Mouse (Mus musculus) layer of hippocampus, postnatal 14 days (tissue): ENCODE measurements around the gene Arhgap23. TPM values are rescaled to one million over a fixed set of nuclear protein-coding genes. Genes with fewer than 3 reads are reported as not detected.

ENCODE experiments used
- DNase-seq, 2 experiments: peaks; one replicate each; pipeline ENCODE4 v3.0.0; 2021 to 2022; ENCODE audit warnings: low spot score in 2 of 2, mixed read lengths in 1 of 2
- total RNA-seq, 2 experiments: library from RNA; stranded (reverse); gene quantifications; 2 replicates each; pipeline ENCODE4 v1.2.3; 2021

Arhgap23 gene
- total RNA-seq, 2 experiments from 2014 or later = 66.7 to 70.0 TPM

DNA sequence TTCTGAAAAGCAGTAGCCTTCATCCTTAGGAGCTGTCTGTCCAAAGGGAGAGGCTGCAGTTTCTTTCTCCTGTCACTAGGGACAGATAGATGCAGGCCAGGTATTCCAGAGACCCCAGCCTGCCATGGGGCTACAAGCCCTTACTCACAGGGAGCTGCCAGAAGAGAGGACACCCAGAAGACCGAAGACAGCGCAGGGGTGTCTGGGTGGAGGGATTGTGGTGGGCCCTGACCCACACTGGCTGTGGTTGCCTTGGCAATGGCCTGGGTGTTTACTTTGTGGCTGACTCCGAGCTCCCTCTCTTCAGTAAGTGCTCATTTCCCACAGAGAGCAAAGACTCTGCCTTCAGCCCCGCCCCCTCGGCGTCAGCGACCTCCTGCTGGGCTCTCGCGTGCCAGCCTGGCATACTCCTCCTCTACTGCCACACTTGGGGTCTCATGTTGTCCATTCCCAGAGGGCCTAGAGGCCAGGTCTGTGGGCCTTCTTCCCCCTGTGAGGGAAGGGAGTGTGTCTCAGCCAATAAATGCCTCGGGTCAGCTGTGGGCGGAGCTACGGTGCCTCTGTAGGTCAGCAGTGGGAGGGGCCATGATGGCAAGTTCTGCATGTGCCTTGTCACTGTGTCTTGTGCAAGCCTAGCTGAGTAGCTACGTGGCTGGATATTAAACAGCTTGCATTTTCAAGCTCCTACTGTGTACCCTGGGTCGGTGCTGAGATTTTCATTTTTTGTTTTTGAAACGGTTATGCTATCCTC lies 19.5 kb downstream of the Arhgap23 start:
- DNase-seq = peak in 1 of 2 experiments; percentile 48

- no peak for DNase-seq
These were observed 20.6 kb downstream of the Arhgap23 start for GRCm38 (mm10) chr11:97435808-97436491.

DNA sequence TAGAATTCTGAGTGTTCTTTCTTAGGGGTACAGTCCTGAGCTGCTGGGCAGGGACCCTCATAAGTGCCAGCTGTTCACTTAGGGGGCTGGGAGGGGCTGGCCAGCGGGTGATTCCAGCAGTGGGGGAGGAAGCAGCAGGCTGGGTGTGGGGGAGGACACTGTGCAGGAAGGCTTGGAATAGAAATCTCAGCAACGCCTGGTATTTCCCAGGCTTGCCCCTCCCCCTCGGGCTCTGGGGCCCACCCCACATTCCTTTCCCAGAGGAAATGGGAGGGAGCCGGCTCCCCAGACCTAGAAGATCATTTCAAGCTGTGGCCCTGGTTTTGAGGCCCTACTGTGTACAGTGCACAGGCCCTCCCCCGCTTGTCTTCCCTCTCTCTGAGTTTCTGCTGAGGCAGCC lies 22.4 kb downstream of the Arhgap23 start:
- no peak for DNase-seq

DNA sequence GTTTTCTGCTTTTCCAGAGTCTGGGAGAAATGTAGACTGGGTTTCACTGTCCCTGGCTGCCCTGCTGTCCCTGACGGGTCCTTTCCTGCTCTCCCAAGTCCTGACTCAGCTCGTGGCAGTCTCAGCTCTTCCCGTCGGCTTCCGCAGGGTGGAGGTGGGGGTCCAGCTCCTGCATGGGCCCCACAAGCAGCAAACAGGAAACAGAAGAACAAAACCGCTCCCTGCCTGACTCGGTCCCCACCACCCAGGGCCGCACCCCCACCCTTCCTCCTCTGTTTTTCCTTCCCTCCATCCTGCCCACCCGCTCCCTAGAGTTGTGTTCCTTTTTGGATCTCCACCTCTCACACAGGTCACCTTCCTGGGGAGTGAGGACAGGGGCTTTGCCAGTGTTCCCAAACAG lies 23.5 kb downstream of the Arhgap23 start:
- DNase-seq = no peak

- DNase-seq = no peak
These were observed 24.6 kb downstream of the Arhgap23 start for GRCm38 (mm10) chr11:97439935-97440334.

GRCm38 (mm10) chr11:97440441-97440881 lies 25.1 kb downstream of the Arhgap23 start:
- no peak for DNase-seq

GRCm38 (mm10) chr11:97441036-97441657 lies 25.8 kb downstream of the Arhgap23 start:
- peak in 1 of 2 experiments; percentile 49 for DNase-seq

GRCm38 (mm10) chr11:97441658-97442125 lies 26.4 kb downstream of the Arhgap23 start:
- DNase-seq = no peak

DNA sequence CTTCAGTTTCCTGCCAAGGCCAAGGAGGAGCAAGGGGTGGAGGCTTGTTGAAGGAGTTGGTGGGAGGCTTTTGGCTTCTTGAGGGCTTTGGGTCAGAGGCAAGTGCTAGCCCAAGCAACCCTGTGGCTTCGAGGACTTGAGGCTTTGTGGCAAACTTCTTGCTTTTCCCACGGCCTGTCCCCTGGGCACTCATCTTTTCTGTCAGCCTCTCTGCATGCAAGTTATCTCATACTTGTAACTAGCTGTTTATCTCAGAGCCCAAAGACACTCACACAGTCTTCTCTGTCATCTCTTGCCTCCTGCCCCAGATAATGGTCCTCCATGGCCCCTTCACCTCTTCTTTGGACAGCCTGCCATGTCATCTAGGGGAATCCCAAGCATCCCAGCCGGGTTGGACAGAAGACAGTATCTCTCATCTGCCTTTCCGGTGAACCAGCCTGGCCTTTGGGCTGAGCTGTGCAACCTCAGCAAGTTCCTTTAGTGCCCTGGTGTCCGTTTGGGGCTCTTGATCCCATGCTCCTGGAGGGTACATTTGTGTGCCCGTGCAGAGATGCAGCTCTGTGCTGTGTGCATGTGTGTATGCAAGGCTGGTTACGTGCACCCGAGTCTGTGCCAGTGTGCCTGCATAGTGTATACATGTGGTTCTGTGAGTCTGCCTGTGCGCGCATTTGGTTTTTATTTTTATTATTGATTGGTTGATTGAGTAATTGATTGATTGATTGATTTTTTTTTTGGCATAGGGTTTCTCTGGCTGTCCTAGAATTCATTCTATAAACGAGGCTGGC lies 27.8 kb downstream of the Arhgap23 start:
- DNase-seq = no peak

DNA sequence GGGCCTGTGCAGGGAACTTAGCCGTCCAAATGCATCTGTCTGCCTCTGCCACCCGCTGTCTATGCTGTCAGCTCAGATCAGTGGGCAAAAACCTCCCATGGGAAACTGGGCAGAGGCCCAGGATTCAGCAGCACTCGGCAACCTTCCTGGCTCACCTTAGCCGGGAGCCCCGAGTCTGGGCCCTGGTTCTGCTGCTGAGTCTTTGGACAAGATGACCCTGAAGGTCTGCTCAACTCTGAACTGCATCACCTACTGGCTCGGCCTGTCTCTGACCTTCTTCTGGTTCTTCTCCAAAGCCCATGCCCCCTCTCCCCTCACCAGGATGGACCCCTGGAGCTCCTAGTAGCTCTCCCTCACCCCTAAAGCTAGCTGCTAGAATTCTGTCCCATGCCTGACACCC lies 30.3 kb downstream of the Arhgap23 start:
- DNase-seq = no peak

- DNase-seq = no peak
These were observed 30.7 kb downstream of the Arhgap23 start for GRCm38 (mm10) chr11:97445999-97446511.

GRCm38 (mm10) chr11:97447979-97448378 lies 32.6 kb downstream of the Arhgap23 start:
- DNase-seq = no peak

DNA sequence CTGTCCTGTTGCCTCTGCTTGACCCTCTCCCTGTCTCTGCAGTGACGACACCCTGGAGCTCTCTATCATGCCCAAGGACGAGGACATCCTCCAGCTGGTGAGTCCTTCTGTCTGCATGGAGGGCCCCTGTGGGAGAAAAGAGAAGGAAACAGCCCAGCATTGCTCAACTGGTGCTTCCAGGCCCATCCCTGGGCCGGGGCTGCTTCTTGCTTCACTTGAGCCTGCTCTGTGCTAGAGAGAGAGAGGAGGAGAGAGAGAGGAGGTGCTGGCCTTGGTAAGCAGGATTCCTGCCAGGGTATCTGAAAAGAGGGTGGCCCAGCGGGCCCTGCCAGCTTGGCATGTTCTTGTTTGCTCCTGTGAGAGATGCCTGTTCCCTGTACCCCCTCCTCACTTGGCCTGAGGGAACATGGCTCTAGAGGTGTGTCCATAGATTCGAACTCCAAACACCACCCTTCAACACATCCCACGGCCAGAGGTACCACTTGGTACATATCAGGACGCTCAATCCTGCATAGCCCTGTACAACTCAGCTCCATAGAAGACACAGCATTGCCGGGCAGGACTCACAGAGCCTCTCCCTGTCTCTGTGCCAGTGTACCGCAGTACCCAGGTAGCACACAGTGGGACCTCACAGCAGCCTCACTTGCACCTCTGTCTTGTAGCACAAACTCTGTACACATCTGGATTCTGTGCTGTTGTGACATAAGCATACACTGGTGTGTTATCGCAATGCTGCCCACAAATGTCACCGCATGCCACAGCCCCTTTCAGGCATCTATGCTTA lies 33.5 kb downstream of the Arhgap23 start:
- no peak for DNase-seq

DNA sequence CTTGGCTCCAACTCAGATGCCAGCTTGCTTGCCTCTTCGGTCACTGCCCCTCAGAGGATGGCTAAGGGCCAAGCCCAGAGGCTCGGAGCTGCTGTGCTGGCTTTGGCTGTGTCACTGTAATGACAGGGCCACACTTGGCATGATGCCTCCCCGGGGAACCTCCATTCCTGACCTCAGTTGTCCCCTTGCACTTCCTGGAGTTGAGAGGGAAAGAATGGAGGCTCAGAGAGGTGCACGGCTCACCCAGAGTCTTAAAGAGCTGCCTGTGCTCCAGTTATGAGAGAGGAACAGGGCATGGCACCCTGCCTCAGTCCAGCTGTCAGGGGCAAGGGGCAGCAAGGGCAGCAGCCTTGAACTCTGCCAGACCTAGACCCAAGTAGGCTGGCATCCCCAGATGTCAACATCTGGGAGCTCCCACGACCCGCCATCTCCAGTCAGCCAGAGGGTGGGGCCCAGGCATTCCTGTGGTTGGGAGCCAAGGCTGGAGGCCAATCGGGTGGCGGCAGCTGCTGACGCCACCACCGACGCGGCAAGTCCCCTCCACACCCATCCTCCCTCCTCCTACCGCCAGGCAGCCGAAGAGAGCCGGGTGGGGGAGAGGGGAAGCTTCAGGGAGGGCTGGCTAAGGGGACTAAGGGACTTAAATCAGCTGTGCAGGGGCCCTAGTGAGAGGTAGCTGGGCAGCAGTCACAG lies 34.4 kb downstream of the Arhgap23 start:
- peak; percentile 68 to 75 for DNase-seq

- no peak for DNase-seq
These were observed 35.1 kb downstream of the Arhgap23 start for GRCm38 (mm10) chr11:97450305-97450922.

DNA sequence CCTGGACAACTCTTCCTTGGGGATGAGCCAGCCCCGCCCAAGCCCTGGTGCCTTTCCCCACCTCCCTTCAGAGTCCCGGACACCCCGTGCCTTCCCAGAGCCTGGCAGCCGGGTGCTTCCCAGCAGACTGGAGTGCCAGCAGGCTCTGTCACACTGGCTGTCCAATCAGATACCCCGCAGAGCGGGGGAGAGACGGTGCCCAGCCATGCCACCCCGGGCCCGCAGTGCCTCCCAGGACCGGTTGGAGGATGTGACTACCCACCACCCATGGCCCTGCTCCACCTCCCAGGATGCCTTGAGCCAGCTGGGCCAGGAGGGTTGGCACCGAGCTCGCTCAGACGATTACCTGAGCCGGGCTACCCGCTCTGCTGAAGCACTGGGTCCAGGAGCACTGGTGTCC lies 36.3 kb downstream of the Arhgap23 start:
- DNase-seq = peak in 1 of 2 experiments; percentile 43

DNA sequence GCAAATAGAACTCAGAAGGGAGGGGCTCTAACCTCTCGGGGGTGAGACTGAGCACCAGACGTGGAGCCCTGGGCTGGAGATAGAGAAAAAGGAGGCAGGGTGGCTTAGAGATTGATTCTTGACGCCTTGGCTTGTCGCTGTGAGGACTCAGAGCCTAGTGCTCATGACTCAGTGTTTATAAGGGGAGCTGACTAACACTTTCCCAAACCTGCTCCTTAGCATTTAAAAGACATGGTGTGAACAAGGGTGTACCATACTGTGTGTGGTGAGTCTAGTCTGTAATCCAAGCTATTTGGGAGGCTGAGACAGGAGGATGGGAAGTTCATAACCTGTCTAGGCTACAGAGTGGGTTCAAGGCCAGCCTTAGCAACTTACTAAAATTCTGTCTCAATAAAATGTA lies 41.8 kb downstream of the Arhgap23 start:
- DNase-seq = no peak

- DNase-seq = no peak
These were observed 46.0 kb downstream of the Arhgap23 start for GRCm38 (mm10) chr11:97461307-97461820.

- no peak for DNase-seq
These were observed 47.2 kb downstream of the Arhgap23 start for GRCm38 (mm10) chr11:97462538-97462937.
